Mouse (Mus musculus) ovary, adult 18-20 months (tissue): ENCODE measurements at regions not wholly inside any gene's neighbourhood (a gene's known extent, or its start where the extent isn't known, plus 50 kb on each side); places are given as distances from the start of the nearest gene placed in this dataset.

Source experiments
- DNase-seq: peaks from one replicate; pipeline ENCODE4 v3.0.0; 2022; ENCODE audit warnings: low spot score, mixed read lengths

- no peak for DNase-seq
Measured at GRCm38 (mm10) chr2:160192661-160193060, 141.3 kb downstream of the Gm826 start.

- no peak for DNase-seq
Measured at GRCm38 (mm10) chr2:160186106-160186505, 147.9 kb downstream of the Gm826 start.

DNA sequence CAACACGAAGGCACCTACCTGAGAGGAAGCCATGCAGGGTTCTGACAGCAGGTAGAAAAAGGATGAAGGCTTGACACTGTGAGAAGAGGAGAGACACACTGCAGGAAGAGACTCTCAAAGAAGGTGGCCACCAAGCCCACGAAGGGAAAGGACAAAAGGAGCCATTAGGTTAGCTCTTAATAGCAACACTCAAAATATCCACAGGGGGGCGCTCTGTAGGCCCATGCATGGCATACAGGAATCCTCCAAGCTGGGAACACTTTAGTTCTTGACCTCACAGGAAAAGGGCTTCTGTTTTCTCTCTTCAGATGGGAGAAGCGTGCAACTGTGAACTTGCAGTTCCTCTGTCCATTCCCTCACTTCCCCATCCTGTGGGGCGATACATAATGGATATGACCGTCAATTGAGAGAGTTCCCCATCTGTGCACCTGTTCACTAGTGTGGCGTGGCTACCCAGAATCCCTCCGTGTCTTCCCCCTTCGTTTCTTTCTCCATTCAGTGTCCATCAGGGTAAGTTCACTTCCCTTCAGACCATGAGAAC lies 162.9 kb downstream of the Gm826 start:
- DNase-seq, result no peak

GRCm38 (mm10) chr2:160158599-160159261 lies 175.2 kb downstream of the Gm826 start:
- DNase-seq, result no peak

DNA sequence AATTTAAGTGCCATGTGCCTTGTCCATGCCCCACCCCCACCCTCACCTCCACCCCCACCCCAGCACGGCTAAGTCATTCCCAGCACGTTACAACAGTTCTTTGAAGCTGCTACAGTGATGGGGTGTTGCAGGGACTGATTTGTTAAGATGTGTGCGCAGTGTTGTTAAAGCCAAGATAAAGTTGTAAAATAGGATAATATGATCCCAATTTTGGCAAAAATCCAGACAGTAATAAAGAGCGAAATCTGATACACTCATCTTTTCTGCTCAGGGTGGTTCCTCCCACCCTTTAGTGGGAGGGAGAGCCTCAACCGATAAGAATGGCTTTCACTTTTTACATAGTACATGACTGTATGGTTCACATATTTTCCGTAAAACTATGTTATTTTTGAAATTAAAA lies 180.2 kb downstream of the Gm826 start:
- DNase-seq, result no peak

- DNase-seq, result no peak
Measured at GRCm38 (mm10) chr2:160152101-160152500, 181.9 kb downstream of the Gm826 start.

DNA sequence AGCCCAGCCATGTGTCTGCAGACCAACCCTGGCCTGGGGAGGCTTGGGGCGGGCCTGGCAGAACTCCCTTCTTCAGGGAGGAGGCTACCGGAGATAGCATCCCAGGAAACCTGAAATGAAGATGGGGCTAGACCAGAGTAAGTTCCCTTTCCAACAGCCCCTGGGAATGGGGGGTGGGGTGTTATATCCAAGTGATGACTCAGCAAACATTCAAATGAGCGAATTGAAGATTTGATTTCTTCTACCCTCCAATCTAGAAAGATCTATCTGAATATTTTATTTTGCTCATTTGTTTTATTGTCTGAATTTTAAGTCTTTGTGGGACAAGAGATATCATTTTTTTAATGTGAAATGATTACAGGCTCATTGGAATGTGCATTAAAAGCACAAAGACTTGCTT lies 185.0 kb downstream of the Gm826 start:
- no peak for DNase-seq

GRCm38 (mm10) chr2:160148516-160148915 lies 185.4 kb downstream of the Gm826 start:
- no peak for DNase-seq

GRCm38 (mm10) chr2:160148031-160148430 lies 185.9 kb downstream of the Gm826 start:
- DNase-seq, result no peak

DNA sequence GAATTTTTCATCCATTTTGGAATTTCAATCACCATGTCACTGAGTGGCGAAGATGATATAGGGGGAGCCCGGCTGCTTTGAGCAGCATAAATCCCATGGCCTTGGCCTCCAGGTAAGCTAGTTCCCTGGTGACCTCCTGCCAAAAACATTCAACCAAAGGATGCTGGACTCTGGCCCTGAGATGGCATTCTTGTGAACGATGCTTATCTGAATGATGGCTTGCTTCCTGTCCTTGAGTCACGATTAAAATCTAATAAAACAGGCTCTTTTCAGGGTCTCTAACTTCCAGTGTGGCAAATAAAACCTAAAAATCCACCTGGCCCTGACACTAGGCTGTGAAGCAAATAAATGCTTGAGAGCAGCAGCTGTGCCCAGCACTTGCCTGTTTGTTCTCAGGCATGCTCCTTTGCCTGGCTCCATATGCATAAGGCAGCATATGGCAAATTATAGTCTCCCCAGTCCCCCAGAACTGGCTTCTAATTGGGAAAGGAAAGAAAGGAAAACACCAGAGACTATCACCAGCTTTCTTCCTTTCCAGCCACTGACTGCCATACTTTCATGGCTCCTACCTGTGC lies 193.7 kb downstream of the Gm826 start:
- no peak for DNase-seq

- no peak for DNase-seq
Measured at GRCm38 (mm10) chr2:160138091-160138490, 195.9 kb downstream of the Gm826 start.

DNA sequence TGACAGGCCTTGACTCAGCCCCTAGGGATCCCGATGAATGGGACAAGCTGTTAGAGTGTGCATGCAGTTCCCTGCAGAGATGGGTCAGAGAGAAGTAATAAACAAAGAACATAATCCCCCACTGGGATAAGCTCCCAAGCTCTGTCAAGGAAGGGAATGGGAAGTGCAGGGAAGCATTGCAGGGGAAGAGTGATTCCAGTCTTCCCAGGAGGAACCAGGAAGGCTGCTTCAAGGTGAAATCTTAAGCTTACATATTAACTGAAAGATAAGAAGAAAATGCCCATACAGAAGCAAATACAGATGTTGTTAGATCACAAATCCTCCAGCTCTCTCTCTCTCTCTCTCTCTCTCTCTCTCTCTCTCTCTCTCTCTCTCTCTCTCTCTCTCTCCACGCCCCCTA lies 202.2 kb downstream of the Gm826 start:
- DNase-seq, result no peak

DNA sequence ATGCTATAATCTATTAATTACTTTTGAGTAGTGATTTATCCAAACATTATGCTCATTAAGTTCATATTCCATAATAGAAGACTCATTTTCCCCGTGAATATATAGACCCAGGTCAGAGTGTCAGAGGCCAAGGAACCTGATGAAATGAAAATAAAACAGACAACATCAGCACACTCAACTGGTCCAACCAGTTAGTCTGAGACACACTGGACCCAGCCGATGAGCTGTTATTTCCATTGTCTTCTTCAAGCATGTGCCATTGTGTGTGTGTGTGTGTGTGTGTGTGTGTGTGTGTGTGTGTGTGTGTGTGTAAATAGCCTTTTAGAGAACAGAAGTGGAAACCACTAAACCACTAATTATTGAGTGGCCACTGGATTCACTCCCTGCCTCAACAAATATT lies 202.6 kb downstream of the Gm826 start:
- no peak for DNase-seq

DNA sequence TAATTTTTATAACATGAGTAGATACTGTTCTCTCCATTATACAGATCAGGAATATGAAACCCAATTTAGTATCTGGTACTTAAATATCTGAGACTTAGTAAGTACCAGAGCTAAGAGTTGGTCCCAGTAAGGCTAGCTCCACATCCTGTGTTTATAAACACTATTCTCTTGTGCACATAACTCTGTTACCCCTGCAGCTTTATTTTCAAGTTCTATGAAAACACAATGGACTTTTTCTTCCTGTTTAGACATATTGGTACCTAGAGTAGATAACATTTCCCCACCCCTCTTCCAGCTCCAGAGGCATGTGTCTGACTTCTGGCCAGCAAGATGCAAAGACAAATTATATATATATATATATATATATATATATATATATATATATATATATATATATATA lies 216.8 kb downstream of the Gm826 start:
- DNase-seq, result no peak

DNA sequence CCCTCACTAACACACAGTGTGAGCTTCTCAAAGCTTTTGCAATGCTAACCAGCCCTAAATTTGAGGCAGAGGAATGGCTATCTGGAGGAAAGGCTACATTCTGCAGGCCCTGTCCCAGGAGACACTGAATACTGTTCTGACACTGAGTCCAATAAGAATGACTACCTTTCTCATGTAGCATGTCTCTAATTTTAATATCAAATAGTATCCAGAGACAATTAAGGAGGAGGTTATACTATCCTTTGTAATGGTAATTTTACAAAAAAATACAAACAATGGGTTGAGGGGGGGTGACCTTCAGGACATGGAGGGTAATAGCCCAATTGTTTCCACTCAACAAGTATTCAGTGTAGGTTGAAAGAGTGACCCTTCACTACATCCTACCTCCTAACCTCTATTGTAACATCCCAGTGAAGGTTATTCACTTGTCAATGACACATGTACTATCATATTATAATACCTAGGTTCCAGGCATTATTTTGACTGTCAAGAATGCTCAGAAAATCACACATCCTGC lies 222.7 kb downstream of the Gm826 start:
- DNase-seq, result no peak

DNA sequence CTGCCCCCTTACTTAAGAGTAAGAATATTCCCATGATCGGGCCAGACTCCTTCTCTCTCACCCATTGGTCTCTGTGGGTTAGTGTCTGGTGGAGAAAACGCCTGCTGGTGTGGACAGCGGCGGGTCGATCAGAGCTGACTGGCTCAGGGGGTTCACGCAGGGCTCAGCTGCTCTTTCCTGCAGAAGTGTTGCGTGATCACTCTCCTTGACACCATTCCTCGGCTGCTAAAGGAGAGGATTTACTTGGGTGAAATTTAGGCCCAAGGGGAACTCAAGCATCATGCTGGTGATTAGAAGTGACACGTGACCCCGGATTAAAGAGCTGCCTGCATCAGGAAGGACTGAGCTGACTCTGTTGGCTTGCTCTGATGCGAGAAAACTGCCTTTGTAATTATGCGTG lies 240.9 kb downstream of the Gm826 start:
- DNase-seq, result no peak

DNA sequence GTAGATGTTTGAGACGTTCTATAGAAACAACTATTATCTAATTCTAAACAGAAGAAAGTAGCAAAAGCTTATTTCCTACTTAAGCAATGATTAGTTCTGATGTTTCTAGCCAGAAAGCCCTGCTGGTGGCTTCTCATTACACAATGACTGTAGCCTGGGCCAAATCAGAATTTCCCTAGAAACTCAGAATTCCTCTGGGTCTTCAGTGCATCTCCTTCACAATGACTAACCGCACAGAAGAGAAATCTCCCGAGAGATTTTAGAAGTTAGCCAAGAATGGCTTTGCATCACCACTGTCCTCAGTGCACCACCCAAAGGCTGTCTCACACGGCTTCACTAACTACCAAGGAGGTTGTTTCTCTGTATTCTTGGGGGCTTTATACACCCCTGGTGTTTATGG lies 248.0 kb downstream of the Gm826 start:
- DNase-seq, result no peak

GRCm38 (mm10) chr2:160083674-160084073 lies 250.3 kb downstream of the Gm826 start:
- DNase-seq, result no peak

GRCm38 (mm10) chr2:160082106-160082653 lies 251.8 kb downstream of the Gm826 start:
- DNase-seq, result no peak

GRCm38 (mm10) chr2:160075694-160076093 lies 258.3 kb downstream of the Gm826 start:
- no peak for DNase-seq

- no peak for DNase-seq
Measured at GRCm38 (mm10) chr2:160070441-160070840, 263.5 kb downstream of the Gm826 start.

DNA sequence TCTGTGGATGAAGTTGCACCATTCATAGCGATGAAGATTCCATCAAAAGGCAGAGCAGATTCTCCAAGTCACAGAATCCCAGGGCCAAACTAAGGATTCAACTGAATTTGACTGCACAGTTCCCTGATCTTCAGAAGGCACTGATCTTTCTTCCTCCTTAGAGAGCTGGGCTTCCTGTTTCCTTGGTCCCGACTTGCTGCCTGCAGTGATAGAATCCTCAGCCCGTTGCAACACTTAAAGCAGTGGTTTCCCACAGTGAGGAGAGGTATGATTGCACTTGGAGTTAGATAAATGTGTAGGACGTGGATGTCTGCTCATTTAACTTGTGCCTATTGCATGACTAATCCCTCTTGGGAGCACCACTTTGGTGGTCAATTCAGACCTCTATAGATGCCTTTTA lies 265.2 kb downstream of the Gm826 start:
- no peak for DNase-seq

GRCm38 (mm10) chr2:160067904-160068303 lies 266.1 kb downstream of the Gm826 start:
- no peak for DNase-seq
